Mouse (Mus musculus): ENCODE data around the gene Msi2. TPM values are rescaled to one million over a fixed set of nuclear protein-coding genes. Genes with fewer than 3 reads are reported as not detected.

The Msi2 gene
- polyA plus RNA-seq, 1 experiment from 2014 or later = 2.9 TPM

DNA sequence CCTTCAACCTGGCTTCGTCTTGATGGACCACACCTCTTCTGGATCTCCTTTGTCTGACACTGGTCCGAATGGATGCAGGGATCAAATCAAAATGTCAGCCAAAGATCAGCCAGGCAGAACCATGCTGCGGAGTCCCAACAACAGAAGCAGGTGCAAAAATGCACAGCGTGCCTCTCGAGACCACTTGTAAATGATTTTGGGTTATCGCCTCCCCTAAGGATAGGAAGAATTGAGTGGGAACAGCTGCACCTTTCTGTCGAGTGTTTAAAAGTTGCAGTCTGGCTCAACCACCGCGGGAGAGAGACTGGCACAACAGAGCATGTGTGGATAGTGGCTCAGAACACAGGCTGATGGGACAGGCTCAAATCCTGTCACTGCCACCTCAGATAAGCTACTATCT lies 361.0 kb downstream of the Msi2 start:
- Histone ChIP-seq H3K27ac (ENCODE audit: low read length) (no peak overlapping the region), H3K4me3 (ENCODE audit: low read depth, low read length) (no peak overlapping the region), H3K9me3 (replicated peaks; ENCODE audit: control insufficient read depth, low read length) (no peaks in the 10 kb centered on the region), H3K4me2 (ENCODE audit: low read depth, low read length) (no peak overlapping the region), H3K4me1 (ENCODE audit: control insufficient read depth, low read depth, low read length) (peaks cover 18% of the 10 kb centered on the region), H3K36me3 (ENCODE audit: control insufficient read depth, insufficient read depth) (no peaks in the 10 kb centered on the region), H3K9ac (ENCODE audit: low read depth, low read length) (no peak overlapping the region), H3K27me3 (ENCODE audit: control insufficient read depth, insufficient read depth, low read depth, low read length) (no peaks in the 10 kb centered on the region)
- peak; percentile 46; the same call in 1 of the 2 replicates for ATAC-seq (ENCODE audit: low read depth)
- 56% methylated on average over 9 of the region's 9 CpGs for WGBS (ENCODE audit: insufficient replicate concordance)

- Histone ChIP-seq H3K4me1 (ENCODE audit: control insufficient read depth, low read depth, low read length) (peaks cover 23% of the 10 kb centered on the region), H3K27me3 (ENCODE audit: control insufficient read depth, insufficient read depth, low read depth, low read length) (no peaks in the 10 kb centered on the region), H3K36me3 (ENCODE audit: control insufficient read depth, insufficient read depth) (no peaks in the 10 kb centered on the region), H3K9me3 (replicated peaks; ENCODE audit: control insufficient read depth, low read length) (no peaks in the 10 kb centered on the region), H3K9ac (ENCODE audit: low read depth, low read length) (no peak overlapping the region), H3K4me2 (ENCODE audit: low read depth, low read length) (no peak overlapping the region), H3K27ac (ENCODE audit: low read length) (no peak overlapping the region), H3K4me3 (ENCODE audit: low read depth, low read length) (no peak overlapping the region)
- ATAC-seq (ENCODE audit: low read depth) = peak; percentile 74
- WGBS (ENCODE audit: insufficient replicate concordance) = 53% methylated on average over 8 of the region's 8 CpGs
These were observed 361.6 kb downstream of the Msi2 start for GRCm38 (mm10) chr11:88356598-88357290.

GRCm38 (mm10) chr11:88356016-88356415 lies 362.3 kb downstream of the Msi2 start:
- Histone ChIP-seq H3K4me1 (ENCODE audit: control insufficient read depth, low read depth, low read length) (peaks cover 23% of the 10 kb centered on the region), H3K36me3 (ENCODE audit: control insufficient read depth, insufficient read depth) (no peaks in the 10 kb centered on the region), H3K9me3 (replicated peaks; ENCODE audit: control insufficient read depth, low read length) (no peaks in the 10 kb centered on the region), H3K27me3 (ENCODE audit: control insufficient read depth, insufficient read depth, low read depth, low read length) (no peaks in the 10 kb centered on the region), H3K9ac (ENCODE audit: low read depth, low read length) (no peak overlapping the region), H3K27ac (ENCODE audit: low read length) (no peak overlapping the region), H3K4me2 (ENCODE audit: low read depth, low read length) (no peak overlapping the region), H3K4me3 (ENCODE audit: low read depth, low read length) (no peak overlapping the region)
- WGBS (ENCODE audit: insufficient replicate concordance) = 71% methylated on average over 12 of the region's 12 CpGs
- ATAC-seq (ENCODE audit: low read depth) = no peak

DNA sequence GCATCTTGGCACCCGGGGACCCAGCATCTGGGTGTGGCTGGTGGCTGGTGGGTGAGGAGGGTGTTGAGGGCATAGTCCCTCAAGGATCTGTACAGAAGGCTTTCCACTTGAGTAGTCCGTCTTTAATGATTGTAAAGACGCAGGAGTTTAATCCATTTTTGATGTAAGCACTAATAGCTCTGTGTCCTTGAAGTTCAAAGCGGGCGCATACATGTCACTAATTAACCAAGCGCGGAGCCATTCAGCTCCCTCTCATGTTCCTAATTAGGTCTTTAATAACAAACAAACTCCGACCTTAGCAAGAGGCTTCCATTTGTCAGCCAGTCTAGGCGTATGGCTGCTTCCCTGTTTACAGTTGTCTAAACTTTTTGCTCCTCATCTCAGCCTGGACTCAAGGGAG lies 363.5 kb downstream of the Msi2 start:
- ATAC-seq (ENCODE audit: low read depth) = no peak
- Histone ChIP-seq H3K27ac (ENCODE audit: low read length) (no peak overlapping the region), H3K9me3 (replicated peaks; ENCODE audit: control insufficient read depth, low read length) (no peaks in the 10 kb centered on the region), H3K27me3 (ENCODE audit: control insufficient read depth, insufficient read depth, low read depth, low read length) (no peaks in the 10 kb centered on the region), H3K4me3 (ENCODE audit: low read depth, low read length) (no peak overlapping the region), H3K9ac (ENCODE audit: low read depth, low read length) (no peak overlapping the region), H3K36me3 (ENCODE audit: control insufficient read depth, insufficient read depth) (no peaks in the 10 kb centered on the region), H3K4me1 (ENCODE audit: control insufficient read depth, low read depth, low read length) (peaks cover 23% of the 10 kb centered on the region), H3K4me2 (ENCODE audit: low read depth, low read length) (no peak overlapping the region)
- WGBS (ENCODE audit: insufficient replicate concordance) = 80% methylated on average over 9 of the region's 9 CpGs

DNA sequence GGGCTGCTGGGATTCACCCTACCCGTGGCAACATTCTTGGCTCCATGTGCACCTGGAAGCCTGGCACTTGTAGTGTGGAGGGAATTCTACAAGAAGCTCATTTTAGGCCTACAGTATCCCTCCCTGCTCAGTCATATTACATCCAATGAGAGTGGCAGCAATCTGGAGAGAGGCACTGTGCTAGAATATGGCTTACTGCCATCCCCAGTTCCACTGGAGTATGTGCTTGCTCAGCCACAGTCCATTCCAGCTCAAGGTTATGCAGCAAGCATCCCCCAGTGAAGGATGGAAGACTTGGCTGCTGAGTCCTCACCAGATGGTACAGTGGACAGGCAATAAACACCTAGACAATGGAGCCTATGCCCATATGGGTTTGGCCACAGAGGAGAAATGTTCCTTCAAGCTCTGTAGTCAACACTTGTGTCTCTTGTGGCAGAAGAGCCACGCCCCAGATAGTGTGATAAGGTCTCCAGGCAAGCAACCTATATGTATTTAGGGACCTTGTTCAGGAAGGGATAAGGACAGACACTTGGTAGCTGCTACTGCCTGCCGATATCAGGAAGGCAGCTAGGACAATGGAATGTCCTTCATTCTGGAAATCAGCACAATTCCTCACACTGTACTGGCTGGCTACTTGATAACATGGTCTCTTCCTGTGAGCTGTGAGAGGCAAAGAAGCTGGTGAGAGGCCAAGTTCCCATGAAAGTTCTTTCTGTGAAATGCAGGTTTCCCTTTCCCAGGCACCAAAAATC lies 366.4 kb downstream of the Msi2 start:
- H3K36me3 ChIP-seq (ENCODE audit: control insufficient read depth, insufficient read depth) = no peaks in the 10 kb centered on the region
- H3K27me3 ChIP-seq (ENCODE audit: control insufficient read depth, insufficient read depth, low read depth, low read length) = no peaks in the 10 kb centered on the region
- no peak overlapping the region for H3K4me3 ChIP-seq (ENCODE audit: low read depth, low read length)
- H3K4me1 ChIP-seq (ENCODE audit: control insufficient read depth, low read depth, low read length) = peaks cover 5% of the 10 kb centered on the region
- 45% methylated on average over 3 of the region's 3 CpGs for WGBS (ENCODE audit: insufficient replicate concordance)
- H3K9me3 ChIP-seq (replicated peaks; ENCODE audit: control insufficient read depth, low read length) = no peaks in the 10 kb centered on the region
- ATAC-seq (ENCODE audit: low read depth) = no peak
- H3K27ac ChIP-seq (ENCODE audit: low read length) = no peak overlapping the region
- H3K4me2 ChIP-seq (ENCODE audit: low read depth, low read length) = no peak overlapping the region
- H3K9ac ChIP-seq (ENCODE audit: low read depth, low read length) = no peak overlapping the region

DNA sequence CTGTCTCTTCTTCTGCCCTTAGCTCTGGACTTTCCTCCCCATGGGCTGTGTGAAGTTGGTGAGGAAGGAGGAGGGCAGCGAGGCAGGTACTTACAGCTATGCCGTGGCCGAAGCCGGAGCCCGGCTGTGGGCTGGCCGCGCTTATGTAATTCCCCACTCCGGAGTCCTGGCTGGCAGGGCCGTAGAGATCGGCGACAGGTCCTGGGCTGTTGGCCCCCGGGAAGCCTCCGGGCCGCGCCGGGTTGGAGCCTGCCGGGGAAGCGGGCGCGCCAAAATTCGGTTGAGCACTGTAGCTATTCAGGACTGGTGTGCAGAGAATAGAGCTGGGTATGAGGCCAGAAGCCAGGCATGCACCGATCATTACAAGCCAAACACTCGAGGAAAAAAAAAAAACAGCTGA lies 369.6 kb downstream of the Msi2 start:
- Histone ChIP-seq H3K4me2 (ENCODE audit: low read depth, low read length) (no peak overlapping the region), H3K27me3 (ENCODE audit: control insufficient read depth, insufficient read depth, low read depth, low read length) (no peaks in the 10 kb centered on the region)

DNA sequence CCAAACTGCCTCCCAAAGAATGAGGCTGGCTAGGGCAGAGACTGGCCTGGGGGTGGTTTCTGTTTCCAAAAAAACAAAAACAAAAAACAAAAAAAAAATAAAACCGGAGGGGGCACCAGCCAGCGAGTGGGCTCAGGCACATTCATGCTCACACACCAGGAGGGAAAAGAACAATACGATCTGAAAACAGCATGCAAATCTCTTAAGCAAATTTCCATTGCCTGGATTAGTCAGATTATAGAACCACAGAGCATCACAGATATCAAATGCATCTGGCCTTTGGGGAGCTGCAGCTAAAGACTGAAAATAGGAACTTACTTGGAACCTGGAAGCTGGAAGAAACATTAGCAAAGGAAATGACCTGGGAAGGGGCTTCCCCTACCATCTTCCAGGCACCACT lies 370.3 kb downstream of the Msi2 start:
- WGBS (ENCODE audit: insufficient replicate concordance) = 54% methylated on average over 3 of the region's 3 CpGs
- no peak overlapping the region for H3K4me2 ChIP-seq (ENCODE audit: low read depth, low read length)
- H3K9me3 ChIP-seq (replicated peaks; ENCODE audit: control insufficient read depth, low read length) = no peaks in the 10 kb centered on the region
- H3K27me3 ChIP-seq (ENCODE audit: control insufficient read depth, insufficient read depth, low read depth, low read length) = no peaks in the 10 kb centered on the region
- H3K4me3 ChIP-seq (ENCODE audit: low read depth, low read length) = no peak overlapping the region
- H3K4me1 ChIP-seq (ENCODE audit: control insufficient read depth, low read depth, low read length) = peaks cover 4% of the 10 kb centered on the region; the same call in 1 of the 2 replicates
- H3K27ac ChIP-seq (ENCODE audit: low read length) = no peak overlapping the region
- H3K36me3 ChIP-seq (ENCODE audit: control insufficient read depth, insufficient read depth) = no peaks in the 10 kb centered on the region
- ATAC-seq (ENCODE audit: low read depth) = no peak
- H3K9ac ChIP-seq (ENCODE audit: low read depth, low read length) = no peak overlapping the region

More for the DNA sequence above, 369.6 kb downstream of the Msi2 start:
- Histone ChIP-seq H3K27ac (ENCODE audit: low read length) (no peak overlapping the region), H3K4me3 (ENCODE audit: low read depth, low read length) (no peak overlapping the region), H3K36me3 (ENCODE audit: control insufficient read depth, insufficient read depth) (no peaks in the 10 kb centered on the region), H3K9ac (ENCODE audit: low read depth, low read length) (no peak overlapping the region), H3K4me1 (ENCODE audit: control insufficient read depth, low read depth, low read length) (peaks cover 4% of the 10 kb centered on the region; the same call in 1 of the 2 replicates), H3K9me3 (replicated peaks; ENCODE audit: control insufficient read depth, low read length) (no peaks in the 10 kb centered on the region)
- ATAC-seq (ENCODE audit: low read depth) = no peak
- WGBS (ENCODE audit: insufficient replicate concordance) = 86% methylated on average over 23 of the region's 23 CpGs

DNA sequence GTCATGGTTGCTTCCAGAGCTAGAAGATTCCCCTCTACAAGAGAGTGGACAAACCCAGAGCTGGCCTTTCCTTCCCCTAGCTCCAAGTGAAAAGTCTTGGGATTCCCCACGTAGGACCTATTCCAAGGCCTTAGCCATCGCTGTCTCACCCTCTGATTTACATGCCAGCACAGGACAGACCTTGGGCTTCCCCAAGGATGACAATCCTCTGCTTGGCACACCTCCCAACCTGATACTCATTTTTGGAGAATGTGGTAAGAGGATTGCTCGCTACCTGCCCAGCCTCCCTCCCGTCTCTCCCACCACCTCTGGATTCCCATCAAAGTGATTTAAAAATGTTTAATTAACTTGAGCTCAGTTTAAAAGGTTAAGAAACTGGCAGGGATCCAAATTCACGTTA lies 372.2 kb downstream of the Msi2 start:
- WGBS (ENCODE audit: insufficient replicate concordance) = 76% methylated on average over 5 of the region's 5 CpGs
- no peak overlapping the region for H3K27ac ChIP-seq (ENCODE audit: low read length)

GRCm38 (mm10) chr11:88337926-88338325 lies 380.4 kb downstream of the Msi2 start:
- no peaks in the 10 kb centered on the region for H3K9me3 ChIP-seq (replicated peaks; ENCODE audit: control insufficient read depth, low read length)
- WGBS (ENCODE audit: insufficient replicate concordance) = 76% methylated on average over 3 of the region's 3 CpGs
- H3K4me3 ChIP-seq (ENCODE audit: low read depth, low read length) = no peak overlapping the region
- H3K9ac ChIP-seq (ENCODE audit: low read depth, low read length) = no peak overlapping the region
- no peak for ATAC-seq (ENCODE audit: low read depth)
- no peaks in the 10 kb centered on the region for H3K4me1 ChIP-seq (ENCODE audit: control insufficient read depth, low read depth, low read length)
- no peak overlapping the region for H3K4me2 ChIP-seq (ENCODE audit: low read depth, low read length)
- H3K36me3 ChIP-seq (ENCODE audit: control insufficient read depth, insufficient read depth) = no peaks in the 10 kb centered on the region
- no peaks in the 10 kb centered on the region for H3K27me3 ChIP-seq (ENCODE audit: control insufficient read depth, insufficient read depth, low read depth, low read length)
- no peak overlapping the region for H3K27ac ChIP-seq (ENCODE audit: low read length)

More for the DNA sequence above, 372.2 kb downstream of the Msi2 start:
- Histone ChIP-seq H3K9ac (ENCODE audit: low read depth, low read length) (no peak overlapping the region), H3K4me3 (ENCODE audit: low read depth, low read length) (no peak overlapping the region), H3K27me3 (ENCODE audit: control insufficient read depth, insufficient read depth, low read depth, low read length) (no peaks in the 10 kb centered on the region), H3K9me3 (replicated peaks; ENCODE audit: control insufficient read depth, low read length) (no peaks in the 10 kb centered on the region), H3K36me3 (ENCODE audit: control insufficient read depth, insufficient read depth) (no peaks in the 10 kb centered on the region), H3K4me2 (ENCODE audit: low read depth, low read length) (no peak overlapping the region), H3K4me1 (ENCODE audit: control insufficient read depth, low read depth, low read length) (no peaks in the 10 kb centered on the region)
- ATAC-seq (ENCODE audit: low read depth) = no peak

All from liver, embryonic 16.5 days (tissue).